Comparison of ENCODE assay signal across 31 mouse cellular contexts in genomic region chr6:66893950-66894349, GRCm38 (mm10).
"Had no signal": no experiment of that assay in that cellular context is flagged by ENCODE, and none has a peak within 500 bp of the region (broad histone marks: within the 10 kb centered on the region; RNA-seq: fewer than 3 reads in every experiment).

No protein-coding gene starts in this region.

- ATAC-seq: liver, embryonic 12.5 days; liver, postnatal 0 days; lung, postnatal 0 days; midbrain, embryonic 13.5 days; midbrain, embryonic 15.5 days; midbrain, embryonic 16.5 days had no signal

- H3K27ac ChIP-seq: limb, embryonic 12.5 days; limb, embryonic 13.5 days; limb, embryonic 15.5 days; liver, embryonic 12.5 days; liver, embryonic 13.5 days; liver, embryonic 14.5 days; liver, embryonic 15.5 days; lung, embryonic 15.5 days; macrophage; midbrain, embryonic 10.5 days; midbrain, embryonic 12.5 days; midbrain, embryonic 13.5 days; midbrain, embryonic 15.5 days; neural tube, embryonic 12.5 days; neural tube, embryonic 13.5 days had no signal

- H3K27me3 ChIP-seq: limb, embryonic 12.5 days; limb, embryonic 13.5 days; limb, embryonic 15.5 days; lung, embryonic 15.5 days; megakaryocyte, embryonic 14.5 days; midbrain, embryonic 15.5 days had no signal

- H3K4me3 ChIP-seq: limb, embryonic 12.5 days; limb, embryonic 13.5 days; limb, embryonic 15.5 days; liver, embryonic 12.5 days; liver, embryonic 13.5 days; liver, embryonic 15.5 days; lung, embryonic 15.5 days; megakaryocyte, embryonic 14.5 days; midbrain, embryonic 10.5 days; midbrain, embryonic 12.5 days; midbrain, embryonic 13.5 days; midbrain, embryonic 15.5 days; myocyte; neural tube, embryonic 12.5 days; neural tube, embryonic 13.5 days had no signal

- DNase-seq: left cerebral cortex, postnatal 4 days; liver; liver, embryonic 13.5 days; liver, postnatal 0 days; lung, adult 18-20 months; lung, adult 2 months; lung, embryonic 14.5 days; lung, postnatal 10 days; lung, postnatal 36 days; lung, postnatal 4 days; midbrain, embryonic 14.5 days had no signal

- H3K36me3 ChIP-seq: limb, embryonic 12.5 days; limb, embryonic 13.5 days; limb, embryonic 15.5 days; liver, embryonic 12.5 days; liver, embryonic 13.5 days; liver, embryonic 15.5 days; lung, embryonic 15.5 days; midbrain, embryonic 10.5 days; midbrain, embryonic 12.5 days; midbrain, embryonic 13.5 days; midbrain, embryonic 15.5 days; neural tube, embryonic 12.5 days; neural tube, embryonic 13.5 days had no signal

- H3K9ac ChIP-seq: limb, embryonic 12.5 days; limb, embryonic 13.5 days; limb, embryonic 15.5 days; liver, embryonic 12.5 days; liver, embryonic 13.5 days; liver, embryonic 14.5 days; liver, embryonic 15.5 days; liver, postnatal 0 days; lung, embryonic 14.5 days; lung, embryonic 15.5 days; midbrain, embryonic 12.5 days; midbrain, embryonic 13.5 days; midbrain, embryonic 15.5 days; neural tube, embryonic 12.5 days; neural tube, embryonic 13.5 days had no signal

- H3K4me2 ChIP-seq: limb, embryonic 12.5 days; limb, embryonic 13.5 days; limb, embryonic 15.5 days; liver, embryonic 11.5 days; liver, embryonic 12.5 days; liver, embryonic 13.5 days; liver, embryonic 15.5 days; lung, embryonic 14.5 days; lung, embryonic 15.5 days; midbrain, embryonic 11.5 days; midbrain, embryonic 12.5 days; midbrain, embryonic 13.5 days; midbrain, embryonic 15.5 days; neural tube, embryonic 12.5 days; neural tube, embryonic 13.5 days had no signal

- H3K9me3 ChIP-seq: limb, embryonic 12.5 days; limb, embryonic 13.5 days; limb, embryonic 15.5 days; liver, embryonic 12.5 days; liver, embryonic 13.5 days; liver, embryonic 15.5 days; lung, embryonic 15.5 days; megakaryocyte, embryonic 14.5 days; midbrain, embryonic 10.5 days; midbrain, embryonic 12.5 days; midbrain, embryonic 13.5 days; midbrain, embryonic 15.5 days; neural tube, embryonic 12.5 days; neural tube, embryonic 13.5 days had no signal
